Mouse (Mus musculus): Measurements from ENCODE around the gene Dhx37.

Gene Dhx37

DNA sequence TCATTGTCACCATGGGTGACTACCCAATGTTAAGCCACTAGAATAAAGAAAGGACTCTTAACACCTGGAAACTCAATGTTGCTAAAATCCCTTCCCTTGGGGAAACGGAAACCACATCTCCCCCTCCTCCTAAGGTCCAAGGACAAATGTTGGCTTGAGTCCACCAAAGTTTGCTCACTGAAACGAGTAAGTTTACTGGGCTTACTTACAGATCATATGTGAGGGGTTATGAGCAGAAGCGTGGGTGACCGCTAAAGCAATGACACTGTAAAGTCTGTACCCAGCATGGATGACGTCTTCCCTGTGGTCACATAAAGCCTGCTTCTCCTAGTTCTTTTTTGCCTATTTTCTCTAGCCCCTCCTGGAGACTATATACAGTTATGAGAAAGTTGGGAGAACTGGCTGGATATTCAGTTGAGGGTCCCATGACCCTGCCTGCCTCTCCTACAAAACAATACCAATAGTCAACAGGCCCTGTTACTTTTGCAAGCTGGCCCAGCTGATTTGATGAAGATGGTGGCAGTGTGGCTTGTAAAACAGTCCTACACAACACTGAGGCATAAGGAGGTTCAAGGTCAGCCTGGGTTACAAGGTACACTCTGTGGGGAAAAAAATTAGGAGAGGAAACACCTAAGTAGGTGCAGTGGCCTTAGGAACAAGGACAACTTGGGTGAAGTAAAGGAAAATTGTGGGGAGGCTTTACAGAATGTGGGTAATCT, 51.8 kb downstream of the Dhx37 start:
- in situ Hi-C loops (cut with MboI; ENCODE audit: low pct_unique_long_range_greater_than_20kb in 1 of 2, low sequenced_read_pairs in 2 of 2, unreplicated experiment in 1 of 2) = no loop called here

- in situ Hi-C loops (cut with MboI; ENCODE audit: low pct_unique_long_range_greater_than_20kb in 1 of 2, low sequenced_read_pairs in 2 of 2, unreplicated experiment in 1 of 2) = no loop called here
These were observed 55.0 kb downstream of the Dhx37 start for GRCm38 (mm10) chr5:125378919-125379318.

GRCm38 (mm10) chr5:125377214-125377613, 56.7 kb downstream of the Dhx37 start:
- in situ Hi-C loops (cut with MboI; ENCODE audit: low pct_unique_long_range_greater_than_20kb in 1 of 2, low sequenced_read_pairs in 2 of 2, unreplicated experiment in 1 of 2) = no loop called here

- in situ Hi-C loops (cut with MboI; ENCODE audit: low pct_unique_long_range_greater_than_20kb in 1 of 2, low sequenced_read_pairs in 2 of 2, unreplicated experiment in 1 of 2) = no loop called here
These were observed 58.0 kb downstream of the Dhx37 start for GRCm38 (mm10) chr5:125375871-125376270.

GRCm38 (mm10) chr5:125372027-125372426, 61.9 kb downstream of the Dhx37 start:
- in situ Hi-C loops (cut with MboI; ENCODE audit: low pct_unique_long_range_greater_than_20kb in 1 of 2, low sequenced_read_pairs in 2 of 2, unreplicated experiment in 1 of 2) = no loop called here

- in situ Hi-C loops (cut with MboI; ENCODE audit: low pct_unique_long_range_greater_than_20kb in 1 of 2, low sequenced_read_pairs in 2 of 2, unreplicated experiment in 1 of 2) = no loop called here
These were observed 62.8 kb downstream of the Dhx37 start for GRCm38 (mm10) chr5:125370950-125371693.

- in situ Hi-C loops (cut with MboI; ENCODE audit: low pct_unique_long_range_greater_than_20kb in 1 of 2, low sequenced_read_pairs in 2 of 2, unreplicated experiment in 1 of 2) = loop anchor here in 1 of 2 experiments (10.0 kb wide), 1 partner anchor 94 kb away; no protein-coding TSS in a partner anchor
These were observed 65.4 kb downstream of the Dhx37 start for GRCm38 (mm10) chr5:125368568-125368967.

DNA sequence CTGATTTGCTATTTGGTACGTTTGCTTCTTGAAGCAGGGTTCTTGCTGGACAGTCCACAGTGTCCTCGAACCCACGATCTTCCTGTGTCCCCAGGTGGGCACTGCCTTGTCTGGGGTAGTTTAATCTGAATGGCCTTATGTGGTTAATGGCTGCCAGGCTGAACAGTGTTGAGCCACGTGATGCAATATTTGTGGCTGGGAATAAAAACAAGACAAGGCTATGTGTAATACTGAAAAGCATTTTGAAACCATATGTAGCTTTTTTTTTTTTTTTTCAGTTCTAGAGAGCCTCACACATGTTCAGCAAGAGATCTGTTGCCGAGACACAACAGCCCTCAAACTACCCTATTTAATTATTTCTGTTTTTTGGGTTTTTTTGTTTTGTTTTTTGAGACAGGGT, 65.8 kb downstream of the Dhx37 start:
- in situ Hi-C loops (cut with MboI; ENCODE audit: low pct_unique_long_range_greater_than_20kb in 1 of 2, low sequenced_read_pairs in 2 of 2, unreplicated experiment in 1 of 2) = loop anchor here in 1 of 2 experiments (10.0 kb wide), 1 partner anchor 93 kb away; no protein-coding TSS in a partner anchor

DNA sequence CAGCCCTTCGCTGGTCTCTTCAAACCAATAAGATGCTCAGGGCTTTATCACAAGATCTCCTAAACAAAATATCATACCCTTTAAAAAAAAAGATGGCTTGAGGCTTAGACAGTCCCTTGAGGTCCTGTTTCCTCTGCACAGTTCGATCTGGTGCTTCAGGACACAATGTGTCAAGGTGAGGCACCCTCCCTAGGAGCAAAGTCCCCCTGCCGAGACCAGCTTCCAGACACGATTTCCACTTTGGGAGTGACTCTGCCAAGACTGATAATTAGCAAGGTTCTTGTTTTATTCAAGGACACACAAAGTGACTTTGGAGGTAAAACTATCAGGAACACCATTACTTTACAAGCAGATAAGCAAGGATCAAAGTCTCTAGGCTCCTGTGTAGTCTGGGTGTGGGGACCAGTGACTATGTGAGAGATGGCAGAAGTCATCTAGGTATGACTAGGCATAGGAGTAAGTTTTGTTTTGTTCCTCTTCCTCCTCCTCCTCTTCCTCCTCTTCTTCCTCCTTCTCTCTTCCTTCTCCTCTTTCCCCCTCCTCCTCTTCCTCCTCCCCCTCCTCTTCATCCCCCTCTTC, 69.0 kb downstream of the Dhx37 start:
- in situ Hi-C loops (cut with MboI; ENCODE audit: low pct_unique_long_range_greater_than_20kb in 1 of 2, low sequenced_read_pairs in 2 of 2, unreplicated experiment in 1 of 2) = loop anchor here in 1 of 2 experiments (10.0 kb wide), 1 partner anchor 90 kb away; no protein-coding TSS in a partner anchor

DNA sequence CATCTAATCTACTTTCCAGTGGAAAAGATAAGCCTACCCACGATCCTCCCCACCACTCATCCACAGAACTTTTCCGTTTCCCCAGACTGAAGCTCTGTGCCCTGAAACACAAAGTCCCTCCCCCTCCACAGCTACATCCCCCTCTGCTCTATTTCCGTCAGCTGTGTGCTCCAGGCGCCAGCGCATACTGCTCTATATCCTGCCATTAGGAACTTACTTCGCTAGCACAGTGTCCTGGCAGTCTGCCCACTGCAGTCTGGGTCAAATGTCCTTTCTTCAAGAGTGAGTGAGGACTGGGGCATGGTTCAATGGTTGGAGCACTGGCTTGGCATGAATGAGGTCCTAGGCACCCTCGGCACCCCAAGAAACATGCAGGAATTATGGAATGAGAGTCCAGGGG, 70.0 kb downstream of the Dhx37 start:
- in situ Hi-C loops (cut with MboI; ENCODE audit: low pct_unique_long_range_greater_than_20kb in 1 of 2, low sequenced_read_pairs in 2 of 2, unreplicated experiment in 1 of 2) = loop anchor here in 1 of 2 experiments (10.0 kb wide), 1 partner anchor 89 kb away; no protein-coding TSS in a partner anchor
